Mouse (Mus musculus): ENCODE results near the gene Map3k1. TPM values are rescaled to one million over a fixed set of nuclear protein-coding genes. Genes with fewer than 3 reads are reported as not detected.
A peak's percentile ranks its signal among the peaks of the same experiment; 100 is the strongest.

Map3k1 gene
- polyA plus RNA-seq, 1 experiment from 2014 or later: 26.6 TPM

- H3K27me3 ChIP-seq (ENCODE audit: insufficient read depth, low read length): no peaks in the 10 kb centered on the region
- no peaks in the 10 kb centered on the region for H3K9me3 ChIP-seq (ENCODE audit: low read length)
- H3K4me1 ChIP-seq (ENCODE audit: insufficient read depth, low read length): peaks cover 72% of the 10 kb centered on the region
- H3K4me3 ChIP-seq (ENCODE audit: low read length): 0 out of 2 replicates have a peak overlapping the region, but pooled peaks have one; percentile 30
- no peaks in the 10 kb centered on the region for H3K36me3 ChIP-seq (ENCODE audit: insufficient read depth, low read length)
- WGBS: 39% methylated on average over 10 of the region's 10 CpGs
- peak overlapping the region; percentile 51; the same call in 1 of the 2 replicates for H3K9ac ChIP-seq (replicated peaks; ENCODE audit: low read length)
- ATAC-seq (ENCODE audit: low FRiP score, low TSS enrichment): no peak
- H3K27ac ChIP-seq (ENCODE audit: low read length): peak overlapping the region; percentile 84
- H3K4me2 ChIP-seq (replicated peaks; ENCODE audit: low read depth, low read length): peak overlapping the region; percentile 72
Observed at GRCm38 (mm10) chr13:111804951-111805673, 3.7 kb downstream of the Map3k1 start.

GRCm38 (mm10) chr13:111804189-111804588, 4.6 kb downstream of the Map3k1 start:
- Histone ChIP-seq H3K27me3 (ENCODE audit: insufficient read depth, low read length) (no peaks in the 10 kb centered on the region), H3K4me2 (replicated peaks; ENCODE audit: low read depth, low read length) (peak overlapping the region; percentile 72), H3K9ac (replicated peaks; ENCODE audit: low read length) (no peak overlapping the region), H3K36me3 (ENCODE audit: insufficient read depth, low read length) (no peaks in the 10 kb centered on the region), H3K9me3 (ENCODE audit: low read length) (no peaks in the 10 kb centered on the region), H3K4me1 (ENCODE audit: insufficient read depth, low read length) (peaks cover 73% of the 10 kb centered on the region), H3K4me3 (ENCODE audit: low read length) (no peak overlapping the region), H3K27ac (ENCODE audit: low read length) (peak overlapping the region; percentile 84)
- 35% methylated on average over 8 of the region's 8 CpGs for WGBS
- no peak for ATAC-seq (ENCODE audit: low FRiP score, low TSS enrichment)

- WGBS: 57% methylated on average over 6 of the region's 6 CpGs
- Histone ChIP-seq H3K27ac (ENCODE audit: low read length) (peak overlapping the region; percentile 69), H3K9ac (replicated peaks; ENCODE audit: low read length) (peak overlapping the region; percentile 43), H3K4me1 (ENCODE audit: insufficient read depth, low read length) (peaks cover 80% of the 10 kb centered on the region), H3K27me3 (ENCODE audit: insufficient read depth, low read length) (no peaks in the 10 kb centered on the region), H3K4me3 (ENCODE audit: low read length) (no peak overlapping the region), H3K9me3 (ENCODE audit: low read length) (no peaks in the 10 kb centered on the region), H3K4me2 (replicated peaks; ENCODE audit: low read depth, low read length) (peak overlapping the region; percentile 72), H3K36me3 (ENCODE audit: insufficient read depth, low read length) (no peaks in the 10 kb centered on the region)
- no peak for ATAC-seq (ENCODE audit: low FRiP score, low TSS enrichment)
Observed at GRCm38 (mm10) chr13:111803506-111803905, 5.3 kb downstream of the Map3k1 start.

- no peaks in the 10 kb centered on the region for H3K27me3 ChIP-seq (ENCODE audit: insufficient read depth, low read length)
- no peaks in the 10 kb centered on the region for H3K36me3 ChIP-seq (ENCODE audit: insufficient read depth, low read length)
- ATAC-seq (ENCODE audit: low FRiP score, low TSS enrichment): no peak
- H3K9me3 ChIP-seq (ENCODE audit: low read length): no peaks in the 10 kb centered on the region
- peak overlapping the region; percentile 43 for H3K9ac ChIP-seq (replicated peaks; ENCODE audit: low read length)
- H3K4me1 ChIP-seq (ENCODE audit: insufficient read depth, low read length): peaks cover 86% of the 10 kb centered on the region
- no peak overlapping the region for H3K4me3 ChIP-seq (ENCODE audit: low read length)
- peak overlapping the region; percentile 72 for H3K4me2 ChIP-seq (replicated peaks; ENCODE audit: low read depth, low read length)
- WGBS: 70% methylated on average over 11 of the region's 11 CpGs
- peak overlapping the region; percentile 69 for H3K27ac ChIP-seq (ENCODE audit: low read length)
Observed at GRCm38 (mm10) chr13:111802900-111803299, 5.9 kb downstream of the Map3k1 start.

GRCm38 (mm10) chr13:111802271-111802665, 6.5 kb downstream of the Map3k1 start:
- WGBS: 56% methylated on average over 2 of the region's 2 CpGs
- no peak for ATAC-seq (ENCODE audit: low FRiP score, low TSS enrichment)

GRCm38 (mm10) chr13:111801662-111802270, 7.0 kb downstream of the Map3k1 start:
- 58% methylated on average over 10 of the region's 10 CpGs for WGBS
- no peak for ATAC-seq (ENCODE audit: low FRiP score, low TSS enrichment)
- H3K36me3 ChIP-seq (ENCODE audit: insufficient read depth, low read length): no peaks in the 10 kb centered on the region
- no peaks in the 10 kb centered on the region for H3K27me3 ChIP-seq (ENCODE audit: insufficient read depth, low read length)
- H3K27ac ChIP-seq (ENCODE audit: low read length): peak overlapping the region; percentile 61; the same call in 1 of the 2 replicates
- no peak overlapping the region for H3K4me3 ChIP-seq (ENCODE audit: low read length)
- peaks cover 96% of the 10 kb centered on the region for H3K4me1 ChIP-seq (ENCODE audit: insufficient read depth, low read length)
- no peaks in the 10 kb centered on the region for H3K9me3 ChIP-seq (ENCODE audit: low read length)
- H3K4me2 ChIP-seq (replicated peaks; ENCODE audit: low read depth, low read length): no peak overlapping the region
- H3K9ac ChIP-seq (replicated peaks; ENCODE audit: low read length): 0 out of 2 replicates have a peak overlapping the region, but pooled peaks have one; percentile 4

More at GRCm38 (mm10) chr13:111802271-111802665, 6.5 kb downstream of the Map3k1 start:
- Histone ChIP-seq H3K9me3 (ENCODE audit: low read length) (no peaks in the 10 kb centered on the region), H3K4me2 (replicated peaks; ENCODE audit: low read depth, low read length) (no peak overlapping the region), H3K4me3 (ENCODE audit: low read length) (no peak overlapping the region), H3K9ac (replicated peaks; ENCODE audit: low read length) (0 out of 2 replicates have a peak overlapping the region, but pooled peaks have one; percentile 4), H3K27ac (ENCODE audit: low read length) (no peak overlapping the region), H3K27me3 (ENCODE audit: insufficient read depth, low read length) (no peaks in the 10 kb centered on the region), H3K4me1 (ENCODE audit: insufficient read depth, low read length) (peaks cover 92% of the 10 kb centered on the region), H3K36me3 (ENCODE audit: insufficient read depth, low read length) (no peaks in the 10 kb centered on the region)

- H3K27ac ChIP-seq (ENCODE audit: low read length): peak overlapping the region; percentile 61
- H3K27me3 ChIP-seq (ENCODE audit: insufficient read depth, low read length): no peaks in the 10 kb centered on the region
- H3K4me2 ChIP-seq (replicated peaks; ENCODE audit: low read depth, low read length): no peak overlapping the region
- no peak for ATAC-seq (ENCODE audit: low FRiP score, low TSS enrichment)
- peaks cover 98% of the 10 kb centered on the region for H3K4me1 ChIP-seq (ENCODE audit: insufficient read depth, low read length)
- no peak overlapping the region for H3K4me3 ChIP-seq (ENCODE audit: low read length)
- 25% methylated on average over 4 of the region's 4 CpGs for whole genome bisulfite sequencing
- H3K9me3 ChIP-seq (ENCODE audit: low read length): no peaks in the 10 kb centered on the region
- no peaks in the 10 kb centered on the region for H3K36me3 ChIP-seq (ENCODE audit: insufficient read depth, low read length)
- 0 out of 2 replicates have a peak overlapping the region, but pooled peaks have one; percentile 11 for H3K9ac ChIP-seq (replicated peaks; ENCODE audit: low read length)
Observed at GRCm38 (mm10) chr13:111800866-111801265, 7.9 kb downstream of the Map3k1 start.

GRCm38 (mm10) chr13:111798044-111798443, 10.7 kb downstream of the Map3k1 start:
- Histone ChIP-seq H3K27ac (ENCODE audit: low read length) (peak overlapping the region; percentile 66; the same call in 1 of the 2 replicates), H3K4me3 (ENCODE audit: low read length) (no peak overlapping the region), H3K4me2 (replicated peaks; ENCODE audit: low read depth, low read length) (no peak overlapping the region), H3K9me3 (ENCODE audit: low read length) (no peaks in the 10 kb centered on the region), H3K4me1 (ENCODE audit: insufficient read depth, low read length) (peaks cover 89% of the 10 kb centered on the region), H3K9ac (replicated peaks; ENCODE audit: low read length) (0 out of 2 replicates have a peak overlapping the region, but pooled peaks have one; percentile 7), H3K36me3 (ENCODE audit: insufficient read depth, low read length) (no peaks in the 10 kb centered on the region), H3K27me3 (ENCODE audit: insufficient read depth, low read length) (no peaks in the 10 kb centered on the region)
- WGBS: 62% methylated on average over 12 of the region's 12 CpGs
- no peak for ATAC-seq (ENCODE audit: low FRiP score, low TSS enrichment)

- Histone ChIP-seq H3K9me3 (ENCODE audit: low read length) (no peaks in the 10 kb centered on the region), H3K27ac (ENCODE audit: low read length) (peak overlapping the region; percentile 66), H3K4me1 (ENCODE audit: insufficient read depth, low read length) (peaks cover 89% of the 10 kb centered on the region), H3K4me2 (replicated peaks; ENCODE audit: low read depth, low read length) (peak overlapping the region; percentile 27), H3K4me3 (ENCODE audit: low read length) (no peak overlapping the region), H3K9ac (replicated peaks; ENCODE audit: low read length) (no peak overlapping the region), H3K36me3 (ENCODE audit: insufficient read depth, low read length) (no peaks in the 10 kb centered on the region), H3K27me3 (ENCODE audit: insufficient read depth, low read length) (no peaks in the 10 kb centered on the region)
- WGBS: 15% methylated on average over 8 of the region's 8 CpGs
- ATAC-seq (ENCODE audit: low FRiP score, low TSS enrichment): peak; percentile 91
Observed at GRCm38 (mm10) chr13:111797021-111797420, 11.8 kb downstream of the Map3k1 start.

Data from kidney, embryonic 16.5 days (tissue).